Mouse (Mus musculus) macrophage (primary cell): ENCODE measurements around the gene Crip2. TPM values are rescaled to one million over a fixed set of nuclear protein-coding genes. Genes with fewer than 3 reads are reported as not detected.

ENCODE experiments used
- H3K27ac ChIP-seq: fragments of 350-480 bp; formaldehyde crosslinking; 2 replicates; pipeline ENCODE4 v1.9.0; 2021
- H3K36me3 ChIP-seq: fragments of 350-480 bp; formaldehyde crosslinking; 2 replicates; pipeline ENCODE4 v1.9.0; 2021; ENCODE audit errors: inconsistent target
- H3K4me3 ChIP-seq: fragments of 350-480 bp; formaldehyde crosslinking; 2 replicates; pipeline ENCODE4 v1.9.0; 2021; ENCODE audit errors: inconsistent target
- H3K79me2 ChIP-seq: fragments of 350-480 bp; formaldehyde crosslinking; 2 replicates; pipeline ENCODE4 v1.9.0; 2021; ENCODE audit errors: inconsistent target
- WGBS: methylation state at CpG from one replicate; pipeline ENCODE4 v1.1.7; 2026; ENCODE audit warnings: inconsistent platforms; ENCODE audit not compliant: missing documents; 5-methylcytosine and 5-hydroxymethylcytosine counted together
- polyA plus RNA-seq: library from polyadenylated mRNA; stranded (reverse); fragments of 250-400 nt; gene quantifications from 3 replicates; pipeline ENCODE4 v1.2.4, GENCODE M21; 2018; ENCODE audit warnings: inconsistent platforms

Gene Crip2
- polyA plus RNA-seq, 1 experiment from 2014 or later = 0.39 TPM

- WGBS = 87% methylated on average over 4 of the region's 4 CpGs
- H3K36me3 ChIP-seq = no peaks in the 10 kb centered on the region
- no peak overlapping the region for H3K4me3 ChIP-seq
- H3K79me2 ChIP-seq = peaks cover 15% of the 10 kb centered on the region
- H3K27ac ChIP-seq = no peak overlapping the region
Measured at GRCm38 (mm10) chr12:113149341-113149740, 9.3 kb downstream of the Crip2 start.

GRCm38 (mm10) chr12:113149896-113150295 is 9.9 kb downstream of the Crip2 start:
- WGBS = 55% methylated on average over 2 of the region's 3 CpGs
- Histone ChIP-seq H3K4me3 (no peak overlapping the region), H3K79me2 (peaks cover 15% of the 10 kb centered on the region), H3K27ac (no peak overlapping the region), H3K36me3 (no peaks in the 10 kb centered on the region)

DNA sequence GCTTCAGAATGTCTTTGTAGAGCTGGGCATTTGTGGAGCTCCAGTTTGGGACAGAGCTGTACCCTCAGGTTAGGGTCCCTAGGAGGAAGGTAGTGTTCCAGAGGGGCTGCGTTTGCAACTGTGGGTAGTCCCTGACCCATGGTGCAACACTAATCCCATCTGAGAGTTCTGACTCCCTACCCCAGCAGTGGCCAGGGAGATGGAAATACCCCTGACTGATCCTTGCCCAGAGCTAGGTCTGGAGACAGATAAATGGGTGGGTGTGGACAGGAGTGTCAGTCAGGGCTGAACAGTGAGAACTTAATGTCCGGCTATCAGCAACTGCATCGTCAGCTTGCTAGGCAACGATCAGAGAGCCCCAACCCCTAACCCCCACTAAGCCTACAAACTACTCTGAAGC is 10.6 kb downstream of the Crip2 start:
- no peak overlapping the region for H3K27ac ChIP-seq
- WGBS = 98% methylated on average over 4 of the region's 4 CpGs
- H3K36me3 ChIP-seq = no peaks in the 10 kb centered on the region
- H3K4me3 ChIP-seq = no peak overlapping the region
- peaks cover 15% of the 10 kb centered on the region for H3K79me2 ChIP-seq

- H3K36me3 ChIP-seq = no peaks in the 10 kb centered on the region
- no peak overlapping the region for H3K27ac ChIP-seq
- 72% methylated on average over 8 of the region's 8 CpGs for WGBS
- peaks cover 15% of the 10 kb centered on the region for H3K79me2 ChIP-seq
- no peak overlapping the region for H3K4me3 ChIP-seq
Measured at GRCm38 (mm10) chr12:113151046-113151445, 11.0 kb downstream of the Crip2 start.

DNA sequence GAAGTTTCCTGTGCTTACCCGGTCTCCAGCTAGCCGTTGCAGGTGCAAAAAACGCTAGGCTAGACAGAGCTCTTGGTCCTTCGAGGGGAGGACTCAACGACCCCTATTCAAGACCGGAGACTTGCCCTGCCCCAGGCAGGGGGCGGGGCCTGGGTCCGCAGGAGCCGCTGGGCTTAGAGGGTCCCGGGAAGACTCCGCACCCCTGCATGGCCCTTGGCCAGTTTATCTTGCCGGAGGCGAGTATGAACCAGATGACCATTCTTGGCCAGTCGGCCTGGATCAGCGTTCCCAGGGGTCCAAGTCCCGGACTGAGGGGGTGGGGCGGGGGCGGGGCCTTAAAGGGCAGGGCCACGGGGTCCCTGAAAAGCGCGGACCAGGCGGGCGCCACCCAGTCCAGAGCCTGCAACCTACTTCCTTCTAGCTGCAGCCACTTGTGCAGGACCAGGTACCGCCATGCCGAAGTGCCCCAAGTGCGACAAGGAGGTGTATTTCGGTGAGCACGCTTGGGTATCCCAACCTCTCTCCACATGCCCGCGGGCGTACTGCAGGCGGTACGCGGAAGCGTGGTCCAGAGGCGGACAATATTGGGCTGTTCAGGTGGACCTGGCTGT is 11.7 kb downstream of the Crip2 start:
- peak overlapping the region; percentile 94 for H3K4me3 ChIP-seq
- under 1% methylated on average over 36 of the region's 36 CpGs for WGBS
- peaks cover 15% of the 10 kb centered on the region for H3K79me2 ChIP-seq
- no peaks in the 10 kb centered on the region for H3K36me3 ChIP-seq
- peak overlapping the region; percentile 80 for H3K27ac ChIP-seq

DNA sequence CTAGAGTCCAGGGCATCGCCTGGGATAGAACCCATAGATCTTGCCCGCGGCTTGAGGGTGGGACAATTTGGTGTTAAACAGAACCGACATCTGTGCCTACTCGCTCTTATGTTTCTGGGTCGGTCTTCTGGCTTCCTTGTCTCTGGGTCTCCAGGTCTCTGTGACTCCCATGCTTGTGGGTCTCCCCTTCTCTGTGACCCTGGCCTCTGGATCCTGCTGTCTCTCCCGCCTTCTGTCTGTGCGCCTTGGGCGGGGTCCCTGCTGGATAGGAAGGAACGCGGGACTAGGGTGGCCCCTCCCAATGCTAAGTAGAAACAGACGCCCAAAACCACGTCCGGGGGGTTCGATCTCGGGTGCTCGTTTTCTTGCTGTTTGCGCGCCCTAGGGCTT is 12.2 kb downstream of the Crip2 start:
- Histone ChIP-seq H3K27ac (peak overlapping the region; percentile 80), H3K4me3 (peak overlapping the region; percentile 94), H3K79me2 (peaks cover 15% of the 10 kb centered on the region), H3K36me3 (no peaks in the 10 kb centered on the region)
- 12% methylated on average over 19 of the region's 19 CpGs for WGBS

GRCm38 (mm10) chr12:113152991-113153525 is 13.0 kb downstream of the Crip2 start:
- 86% methylated on average over 6 of the region's 6 CpGs for WGBS
- Histone ChIP-seq H3K4me3 (peak overlapping the region; percentile 94), H3K27ac (peak overlapping the region; percentile 80), H3K79me2 (peaks cover 15% of the 10 kb centered on the region), H3K36me3 (no peaks in the 10 kb centered on the region)

GRCm38 (mm10) chr12:113153971-113154370 is 13.9 kb downstream of the Crip2 start:
- no peaks in the 10 kb centered on the region for H3K36me3 ChIP-seq
- H3K79me2 ChIP-seq = peaks cover 15% of the 10 kb centered on the region
- peak overlapping the region; percentile 80 for H3K27ac ChIP-seq
- H3K4me3 ChIP-seq = no peak overlapping the region
- 16% methylated on average over 7 of the region's 7 CpGs for WGBS

DNA sequence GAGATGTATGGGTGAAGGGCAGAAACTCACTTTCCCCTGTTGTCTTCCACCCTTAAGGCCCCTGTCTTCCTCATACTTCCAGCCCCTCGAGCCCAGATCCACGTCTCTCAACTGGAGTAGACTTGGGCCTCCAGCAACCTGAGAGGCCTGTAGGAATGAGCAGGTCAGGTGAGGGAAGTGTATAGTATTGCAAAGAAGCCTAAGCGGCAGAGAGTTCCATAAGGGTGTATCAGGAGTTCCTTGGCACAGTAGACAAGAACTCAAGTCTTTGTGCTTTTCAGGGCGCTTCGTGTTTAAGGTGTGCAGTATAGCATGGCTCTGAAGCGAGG is 14.7 kb downstream of the Crip2 start:
- WGBS = 81% methylated on average over 6 of the region's 6 CpGs
- Histone ChIP-seq H3K36me3 (no peaks in the 10 kb centered on the region), H3K27ac (peak overlapping the region; percentile 80), H3K79me2 (peaks cover 15% of the 10 kb centered on the region), H3K4me3 (peak overlapping the region; percentile 51)

DNA sequence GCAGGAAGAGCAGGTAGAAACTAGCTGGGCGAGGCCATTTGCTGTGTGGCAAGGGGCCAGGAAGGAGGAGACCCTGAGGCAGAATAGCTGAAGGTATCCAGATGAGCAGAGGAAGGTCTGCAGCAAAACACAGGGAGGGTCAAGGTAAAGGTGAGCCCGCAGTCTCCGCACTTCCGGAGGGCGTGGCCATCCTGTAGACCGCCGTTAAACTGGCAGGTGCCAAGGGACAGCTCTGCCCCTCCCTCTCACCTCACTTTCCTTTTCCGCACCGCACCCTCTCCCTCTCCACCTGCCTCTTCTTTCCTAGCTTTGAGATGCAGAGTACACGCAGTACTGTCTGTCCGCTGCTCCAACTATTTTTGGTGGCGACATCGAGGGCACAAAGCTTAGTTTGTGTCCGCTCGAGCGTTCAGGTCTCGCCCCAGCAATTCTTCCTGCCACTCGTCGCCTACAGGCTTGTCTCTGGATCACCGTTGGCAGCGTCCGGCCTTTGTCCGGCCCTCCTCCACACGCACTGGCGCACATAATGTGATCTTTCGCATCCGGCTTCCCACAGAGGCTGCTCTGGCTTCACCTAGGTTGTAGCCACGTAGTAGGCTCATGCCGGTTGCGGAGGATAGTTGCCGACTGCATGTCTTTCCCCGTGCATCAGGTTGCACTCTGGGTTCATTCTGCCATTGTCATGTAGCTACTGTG is 15.2 kb downstream of the Crip2 start:
- WGBS = 6% methylated on average over 32 of the region's 32 CpGs
- H3K36me3 ChIP-seq = no peaks in the 10 kb centered on the region
- H3K27ac ChIP-seq = peak overlapping the region; percentile 80
- peaks cover 15% of the 10 kb centered on the region for H3K79me2 ChIP-seq
- H3K4me3 ChIP-seq = peak overlapping the region; percentile 51

DNA sequence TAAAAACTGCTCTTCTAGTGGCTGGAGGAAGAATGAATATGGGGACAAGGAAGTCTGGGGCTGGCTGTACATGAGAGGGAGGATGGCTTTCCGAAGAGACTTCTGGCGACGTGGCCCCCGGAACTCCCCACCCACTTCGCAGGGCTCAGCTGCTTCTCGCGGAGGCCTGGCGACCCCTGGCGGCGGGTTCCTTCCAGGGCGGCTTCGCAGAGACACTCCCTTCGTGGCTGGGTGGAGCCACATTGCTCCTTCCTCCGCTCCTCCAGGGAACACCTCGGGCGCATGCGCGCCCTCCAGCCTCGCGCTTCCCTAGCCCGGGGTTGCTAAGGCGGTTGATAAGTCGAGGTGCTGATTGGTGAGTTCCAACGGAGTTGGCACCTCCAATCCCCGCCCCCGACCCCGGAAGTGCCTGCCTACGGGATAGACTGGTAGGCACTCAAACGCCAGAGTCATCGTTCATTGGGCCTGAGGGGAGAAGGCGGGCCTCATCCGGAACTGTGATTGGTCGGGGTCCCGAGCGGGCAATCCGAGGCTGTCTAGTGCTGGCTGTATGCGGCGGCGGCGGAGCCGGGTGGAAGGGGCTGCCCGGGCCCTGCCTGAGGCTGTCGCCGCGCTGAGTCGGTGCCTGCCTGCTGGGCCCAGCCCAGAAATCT is 16.0 kb downstream of the Crip2 start, which contains the start of gene Tedc1:
Tedc1 (plus strand) TSS at position 535 of the 653 bp plus-strand sequence.
- Histone ChIP-seq H3K4me3 (peak within 1 kb of the TSS; percentile 76), H3K36me3 (no peaks in the 10 kb centered on the region), H3K27ac (peak within 1 kb of the TSS; percentile 80), H3K79me2 (peaks cover 15% of the 10 kb centered on the region)
- under 1% methylated on average over 35 of the region's 46 CpGs for WGBS

DNA sequence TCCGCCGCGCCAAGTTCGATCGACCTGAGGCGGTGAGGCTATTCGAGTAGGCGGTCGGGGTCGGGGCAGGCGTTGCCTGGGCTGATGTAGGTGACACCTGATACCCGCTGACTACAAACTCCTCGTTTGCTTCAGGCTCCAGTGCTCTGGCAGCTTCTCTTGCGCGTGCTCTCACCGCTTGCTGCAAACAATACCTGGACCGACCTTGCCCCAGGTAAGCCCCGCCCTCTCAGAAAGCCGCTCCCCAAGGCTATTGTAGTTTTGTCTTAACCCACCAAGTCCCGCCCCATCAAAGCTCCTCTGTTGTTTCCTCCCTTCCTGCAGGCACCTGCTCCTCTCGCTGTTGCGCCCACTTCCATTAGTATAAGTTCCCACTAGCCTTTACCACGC is 16.5 kb downstream of the Crip2 start:
- H3K36me3 ChIP-seq = no peaks in the 10 kb centered on the region
- H3K4me3 ChIP-seq = peak overlapping the region; percentile 76
- peak overlapping the region; percentile 35; the same call in 1 of the 2 replicates for H3K27ac ChIP-seq
- peaks cover 15% of the 10 kb centered on the region for H3K79me2 ChIP-seq
- 2% methylated on average over 23 of the region's 23 CpGs for WGBS

GRCm38 (mm10) chr12:113157002-113157401 is 17.0 kb downstream of the Crip2 start:
- Histone ChIP-seq H3K79me2 (peaks cover 14% of the 10 kb centered on the region), H3K27ac (no peak overlapping the region), H3K36me3 (no peaks in the 10 kb centered on the region), H3K4me3 (peak overlapping the region; percentile 76)
- whole genome bisulfite sequencing = 66% methylated on average over 8 of the region's 8 CpGs

DNA sequence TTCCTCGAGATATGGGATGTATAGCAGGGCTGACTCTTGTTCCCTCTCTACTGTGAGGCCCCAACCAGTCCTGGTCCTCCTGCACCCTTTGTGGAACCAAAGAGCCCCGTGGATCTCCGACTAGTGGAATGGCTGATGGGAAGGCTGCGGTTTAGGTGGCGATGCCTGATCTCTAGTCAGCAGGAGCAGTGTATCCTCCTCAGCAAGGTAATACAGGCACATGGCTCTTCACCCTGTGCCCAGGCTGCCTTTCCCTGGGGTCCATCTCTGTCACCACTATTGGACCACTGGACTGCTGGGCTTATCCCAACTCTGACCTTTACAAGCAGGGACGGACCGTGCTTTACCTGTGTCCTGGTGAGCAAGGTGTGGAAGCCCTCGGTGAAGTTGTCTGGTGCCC is 17.5 kb downstream of the Crip2 start:
- Histone ChIP-seq H3K4me3 (no peak overlapping the region), H3K36me3 (no peaks in the 10 kb centered on the region), H3K27ac (no peak overlapping the region), H3K79me2 (peaks cover 9% of the 10 kb centered on the region)
- WGBS = 96% methylated on average over 8 of the region's 8 CpGs

DNA sequence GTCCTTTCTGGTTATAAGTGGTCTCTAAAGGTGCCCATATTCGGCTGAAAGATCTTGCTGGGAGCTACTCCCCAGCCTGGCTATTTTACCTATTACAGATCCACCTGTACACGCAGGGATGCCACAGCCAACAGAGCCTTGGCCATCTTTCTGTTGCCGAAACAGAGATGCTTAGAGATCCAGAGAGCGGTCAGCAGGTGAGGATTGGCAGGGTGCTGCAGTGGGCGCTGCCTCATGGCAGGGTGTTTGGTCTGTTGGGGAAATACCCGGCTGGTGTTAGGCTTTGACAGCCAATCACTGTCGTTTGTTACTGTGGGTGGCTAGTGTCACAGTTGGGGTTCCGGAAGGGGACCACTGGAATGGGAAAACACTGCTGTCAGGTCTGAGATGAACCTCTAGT is 17.9 kb downstream of the Crip2 start:
- H3K36me3 ChIP-seq = no peaks in the 10 kb centered on the region
- no peak overlapping the region for H3K4me3 ChIP-seq
- WGBS = 92% methylated on average over 8 of the region's 8 CpGs
- no peak overlapping the region for H3K27ac ChIP-seq
- H3K79me2 ChIP-seq = peaks cover 4% of the 10 kb centered on the region
